Mouse (Mus musculus) embryonic facial prominence, embryonic 12.5 days (tissue): ENCODE measurements at regions not wholly inside any gene's neighbourhood (a gene's known extent, or its start where the extent isn't known, plus 50 kb on each side); places are given as distances from the start of the nearest gene placed in this dataset.

Experiments used
- ATAC-seq: fragments of 200-750 bp; cut with Nextera tagmentation; 2 replicates; pipeline ENCODE4 v1.8.0; 2017; ENCODE audit not compliant: insufficient number of reproducible peaks, insufficient read depth, low FRiP score, low TSS enrichment
- H3K27ac ChIP-seq: fragments of 300-500 bp; sonication (generic); 2 replicates; pipeline ENCODE4 v1.5.1; 2016; ENCODE audit warnings: mild to moderate bottlenecking
- H3K27me3 ChIP-seq: fragments of 300-500 bp; sonication (generic); 2 replicates; pipeline ENCODE4 v1.6.1; 2016; ENCODE audit warnings: mild to moderate bottlenecking, moderate library complexity
- H3K36me3 ChIP-seq: fragments of 300-500 bp; sonication (generic); 2 replicates; pipeline ENCODE4 v1.6.1; 2016; ENCODE audit warnings: mild to moderate bottlenecking
- H3K4me1 ChIP-seq: fragments of 300-500 bp; sonication (generic); 2 replicates; pipeline ENCODE4 v1.6.1; 2016
- H3K4me2 ChIP-seq: fragments of 300-500 bp; sonication (generic); replicated peaks from 2 replicates; pipeline ENCODE4 v1.6.1; 2016; ENCODE audit warnings: mild to moderate bottlenecking, moderate library complexity
- H3K4me3 ChIP-seq: fragments of 300-500 bp; sonication (generic); 2 replicates; pipeline ENCODE4 v1.5.1; 2016; ENCODE audit warnings: mild to moderate bottlenecking
- H3K9ac ChIP-seq: fragments of 300-500 bp; sonication (generic); 2 replicates; pipeline ENCODE4 v1.6.1; 2016; ENCODE audit warnings: mild to moderate bottlenecking, moderate library complexity
- H3K9me3 ChIP-seq: fragments of 300-500 bp; sonication (generic); 2 replicates; pipeline ENCODE4 v1.6.1; 2016; ENCODE audit warnings: mild to moderate bottlenecking, moderate library complexity
- WGBS: fragments of 180-500 bp; shearing (Covaris S2); methylation state at CpG from one replicate; pipeline ENCODE4 v1.1.7; 2016; 5-methylcytosine and 5-hydroxymethylcytosine counted together

- Histone ChIP-seq H3K9ac (no peak overlapping the region), H3K9me3 (no peaks in the 10 kb centered on the region), H3K27ac (no peak overlapping the region), H3K27me3 (no peaks in the 10 kb centered on the region), H3K4me1 (0 out of 2 replicates have a peak, but pooled peaks cover 4% of the 10 kb centered on the region), H3K36me3 (no peaks in the 10 kb centered on the region), H3K4me2 (no peak overlapping the region), H3K4me3 (no peak overlapping the region)
- ATAC-seq, result no peak
Measured at GRCm38 (mm10) chr7:67426076-67426475, 53.4 kb upstream of the Mef2a start.

GRCm38 (mm10) chr7:67425581-67425980 is 52.9 kb upstream of the Mef2a start:
- no peak overlapping the region for H3K4me2 ChIP-seq
- no peak overlapping the region for H3K27ac ChIP-seq
- WGBS, result 70% methylated on average over 1 of the region's 1 CpGs
- no peak for ATAC-seq
- H3K9me3 ChIP-seq, result no peaks in the 10 kb centered on the region
- H3K27me3 ChIP-seq, result no peaks in the 10 kb centered on the region
- H3K9ac ChIP-seq, result no peak overlapping the region
- H3K4me1 ChIP-seq, result 0 out of 2 replicates have a peak, but pooled peaks cover 4% of the 10 kb centered on the region
- no peak overlapping the region for H3K4me3 ChIP-seq
- H3K36me3 ChIP-seq, result no peaks in the 10 kb centered on the region

GRCm38 (mm10) chr7:67424810-67425485 is 52.3 kb upstream of the Mef2a start:
- Histone ChIP-seq H3K4me2 (no peak overlapping the region), H3K4me3 (no peak overlapping the region), H3K4me1 (0 out of 2 replicates have a peak, but pooled peaks cover 4% of the 10 kb centered on the region), H3K9me3 (no peaks in the 10 kb centered on the region), H3K27ac (no peak overlapping the region), H3K27me3 (no peaks in the 10 kb centered on the region), H3K36me3 (no peaks in the 10 kb centered on the region), H3K9ac (no peak overlapping the region)
- no peak for ATAC-seq
- WGBS, result 65% methylated on average over 8 of the region's 8 CpGs
